Mouse (Mus musculus) heart, adult 18-20 months (tissue): Measurements from ENCODE around the gene Slc25a11. TPM values are rescaled to one million over a fixed set of nuclear protein-coding genes. Genes with fewer than 3 reads are reported as not detected.

Experiments
- DNase-seq, 2 experiments: peaks; one replicate each; pipeline ENCODE4 v3.0.0; 2021 to 2022; ENCODE audit warnings: mixed read lengths in 1 of 2
- total RNA-seq, 2 experiments: library from RNA; stranded (reverse); gene quantifications; 2 replicates each; pipeline ENCODE4 v1.2.3; 2021

Slc25a11 gene
- total RNA-seq, 2 experiments from 2014 or later: 619 to 711 TPM

DNA sequence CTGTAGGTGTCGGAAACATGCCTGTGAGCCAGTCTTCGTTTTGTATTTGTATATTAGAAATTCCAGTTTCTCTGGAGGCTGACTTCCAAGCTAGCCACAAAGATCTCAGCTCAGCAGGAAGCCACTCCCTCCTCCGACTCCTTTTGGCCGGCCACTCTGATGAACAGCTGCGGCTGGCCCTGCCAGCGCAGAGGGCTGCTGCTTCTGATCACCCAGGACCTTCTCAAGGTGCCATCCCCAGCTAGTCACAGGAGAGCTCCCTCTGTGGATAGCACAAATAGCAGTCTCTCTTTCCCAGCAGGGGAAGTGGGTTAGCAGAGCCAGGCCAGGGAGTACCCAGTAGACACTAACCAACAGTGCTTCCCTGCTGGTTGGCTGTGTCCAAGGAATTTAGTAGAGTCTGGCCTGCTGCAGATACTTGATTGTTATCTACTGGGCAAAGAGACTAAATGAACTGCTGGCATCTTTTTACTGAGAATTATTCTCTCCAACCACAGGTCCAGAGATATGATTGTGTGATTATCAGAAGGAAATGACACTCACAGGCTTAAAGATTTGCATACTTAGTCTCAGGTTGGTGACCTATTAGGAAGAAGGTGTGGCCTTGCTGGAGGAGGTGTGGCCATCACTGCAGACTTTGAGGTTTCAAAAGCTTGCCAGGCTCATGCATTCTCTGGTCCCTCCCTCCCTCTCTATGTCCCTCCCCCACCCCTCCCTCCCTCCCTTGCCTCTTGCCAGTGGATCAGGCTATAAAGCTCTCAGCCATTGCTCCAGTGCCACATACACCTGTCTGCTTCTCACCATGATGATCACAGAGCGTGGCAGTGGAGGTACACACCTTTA lies 25.1 kb downstream of the Slc25a11 start:
- DNase-seq: peak in 1 of 2 experiments; percentile 27

DNA sequence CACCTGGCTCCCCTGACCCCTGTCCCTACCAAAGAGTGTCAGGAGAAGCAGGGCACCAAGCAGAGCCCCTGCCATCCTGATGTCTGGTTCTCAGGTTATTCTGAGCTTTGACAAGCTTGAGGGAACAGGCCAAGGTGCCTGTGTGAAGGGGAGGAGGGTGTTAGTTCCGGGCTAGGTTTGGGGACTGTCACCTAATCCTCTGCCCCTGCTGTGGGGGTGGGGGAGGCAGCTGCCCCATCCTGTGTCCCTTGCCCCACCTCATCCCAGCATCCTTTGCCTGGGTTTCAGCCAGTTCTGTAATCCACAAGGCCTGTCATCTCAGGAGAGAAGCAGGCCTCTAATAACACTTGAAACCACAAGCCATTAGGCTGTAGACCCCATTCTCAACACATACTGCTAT lies 28.2 kb downstream of the Slc25a11 start, which contains the start of gene Chrne:
TSS of gene Chrne (minus strand) at position 116 of the 400 bp plus-strand sequence.
- DNase-seq: no peak

DNA sequence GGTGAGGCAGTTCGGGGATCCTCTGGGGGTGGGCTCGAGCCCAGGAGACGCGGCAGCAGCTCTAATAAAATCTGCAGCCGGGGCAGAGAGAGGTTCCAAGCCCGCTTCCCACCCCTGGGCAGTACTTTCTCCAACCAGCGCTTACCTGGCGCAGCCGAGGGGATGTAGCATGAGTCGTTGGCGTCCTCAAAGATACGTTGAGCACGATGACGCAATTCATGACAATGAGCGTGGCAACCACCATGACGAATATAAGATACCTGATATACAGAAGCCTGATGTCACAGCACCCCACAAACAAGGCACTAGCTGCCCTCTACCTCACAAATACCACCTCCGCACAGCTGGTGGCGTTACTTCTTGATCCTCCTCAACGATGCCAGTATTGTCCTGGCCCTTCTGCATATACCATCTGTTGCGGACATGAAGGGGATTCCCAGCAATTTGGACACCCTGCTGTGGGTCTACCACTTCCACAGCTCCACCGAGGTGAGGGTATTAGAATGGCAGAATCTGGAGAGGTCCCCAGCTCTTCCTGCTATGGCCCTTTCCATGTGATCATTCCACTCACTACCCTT lies 31.7 kb downstream of the Slc25a11 start, which contains the start of gene 4930544D05Rik:
TSS of gene 4930544D05Rik (plus strand) at position 333 of the 578 bp plus-strand sequence.
- no peak for DNase-seq

DNA sequence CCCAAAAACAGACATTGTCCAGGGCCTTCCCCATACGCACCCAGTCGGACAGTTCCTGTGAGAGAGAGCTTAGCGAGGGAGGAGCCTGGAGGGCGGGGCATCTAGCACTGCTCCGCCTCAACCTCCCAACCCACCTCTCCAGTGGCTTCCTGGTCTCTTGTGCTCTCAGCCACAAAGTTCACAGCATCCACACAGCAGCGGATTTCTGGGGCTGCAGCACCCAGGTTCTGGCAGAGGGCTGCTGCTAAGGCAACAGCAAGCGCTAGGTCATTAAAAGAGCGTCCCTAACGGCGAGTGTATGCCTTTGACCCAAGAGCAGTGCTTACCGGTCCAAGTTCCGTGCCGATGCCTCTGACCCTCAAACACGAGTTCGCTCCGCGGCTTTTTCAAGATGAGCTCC lies 32.2 kb downstream of the Slc25a11 start:
- peak; percentile 77 to 83 for DNase-seq

DNA sequence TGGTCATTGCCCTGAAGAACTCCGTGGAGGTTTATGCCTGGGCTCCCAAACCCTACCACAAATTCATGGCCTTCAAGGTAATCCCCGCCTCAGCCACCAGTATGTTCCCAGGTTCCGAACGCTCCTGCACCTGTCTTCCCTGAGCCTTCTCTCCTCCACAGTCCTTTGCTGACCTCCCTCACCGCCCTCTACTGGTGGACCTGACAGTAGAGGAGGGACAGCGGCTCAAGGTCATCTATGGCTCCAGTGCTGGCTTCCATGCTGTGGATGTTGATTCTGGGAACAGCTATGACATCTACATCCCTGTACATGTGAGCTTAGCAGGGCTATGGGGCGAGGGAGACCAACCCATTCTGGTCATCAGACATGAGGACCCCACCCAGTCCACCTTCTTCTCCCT lies 34.8 kb downstream of the Slc25a11 start:
- no peak for DNase-seq

DNA sequence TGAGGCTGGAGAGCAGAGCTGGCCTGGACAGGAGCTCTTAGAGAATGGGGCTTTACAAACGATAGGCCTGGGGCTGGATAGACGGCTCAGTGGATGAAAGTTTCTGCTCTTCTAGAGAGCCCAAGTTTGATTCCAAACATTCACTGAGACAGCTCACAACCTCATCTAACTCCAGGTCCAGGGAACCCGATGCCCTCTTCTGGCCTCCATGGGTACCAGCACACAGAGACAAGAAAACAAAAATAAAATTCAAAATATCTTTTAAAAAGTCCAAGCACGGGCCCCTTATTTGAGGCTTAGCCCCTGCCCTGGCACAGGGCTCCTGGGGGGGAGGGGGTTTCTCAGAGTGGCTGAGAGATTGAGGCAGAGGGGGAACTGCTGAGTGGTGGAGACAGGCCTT lies 36.5 kb downstream of the Slc25a11 start:
- no peak for DNase-seq

DNA sequence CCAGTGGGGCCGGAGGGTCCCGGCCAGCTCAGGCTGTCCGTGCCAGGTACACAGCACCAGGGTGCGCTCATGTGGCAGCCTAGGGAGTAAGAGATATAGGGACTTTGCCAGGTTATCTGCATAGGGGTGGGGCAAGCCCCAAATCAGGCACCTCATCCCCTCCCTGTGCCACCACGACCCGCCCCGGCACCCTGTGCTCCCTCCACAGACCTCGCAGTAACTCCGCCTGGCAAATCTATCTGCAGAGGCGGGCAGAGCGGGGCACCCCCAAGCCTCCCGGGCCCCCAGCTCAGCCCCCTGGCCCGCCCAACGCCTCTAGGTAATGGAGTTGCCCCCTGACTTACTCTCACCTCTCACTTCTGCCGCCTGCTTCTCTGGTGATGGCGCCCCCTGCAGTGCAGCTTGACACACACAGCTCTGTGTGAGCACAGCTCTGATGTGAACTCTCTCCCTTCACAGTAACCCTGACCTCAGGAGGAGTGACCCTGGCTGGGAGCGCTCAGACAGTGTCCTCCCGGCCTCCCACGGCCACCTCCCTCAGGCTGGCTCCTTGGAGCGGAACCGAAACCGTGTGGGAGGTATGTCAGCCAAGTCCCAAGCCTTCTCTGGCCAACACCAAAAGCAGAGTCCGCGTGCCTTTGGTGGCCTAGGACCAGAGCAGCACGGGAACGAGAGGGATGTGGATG lies 38.8 kb downstream of the Slc25a11 start:
- DNase-seq: no peak

DNA sequence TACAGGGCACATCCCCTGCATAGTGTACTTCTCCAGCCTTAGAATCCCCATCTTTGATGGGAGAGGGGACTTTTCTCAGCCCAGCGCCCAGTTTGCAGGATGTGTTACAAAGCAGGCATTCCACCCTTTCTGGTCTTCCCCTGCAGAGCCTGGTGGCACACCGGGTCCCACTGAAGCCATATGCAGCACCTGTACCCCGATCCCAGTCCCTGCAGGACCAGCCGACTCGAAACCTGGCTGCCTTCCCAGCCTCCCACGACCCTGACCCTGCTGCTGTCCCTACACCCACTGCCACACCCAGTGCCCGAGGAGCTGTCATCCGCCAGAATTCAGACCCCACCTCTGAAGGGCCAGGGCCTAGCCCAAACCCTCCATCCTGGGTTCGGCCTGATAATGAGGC lies 39.7 kb downstream of the Slc25a11 start:
- no peak for DNase-seq

DNA sequence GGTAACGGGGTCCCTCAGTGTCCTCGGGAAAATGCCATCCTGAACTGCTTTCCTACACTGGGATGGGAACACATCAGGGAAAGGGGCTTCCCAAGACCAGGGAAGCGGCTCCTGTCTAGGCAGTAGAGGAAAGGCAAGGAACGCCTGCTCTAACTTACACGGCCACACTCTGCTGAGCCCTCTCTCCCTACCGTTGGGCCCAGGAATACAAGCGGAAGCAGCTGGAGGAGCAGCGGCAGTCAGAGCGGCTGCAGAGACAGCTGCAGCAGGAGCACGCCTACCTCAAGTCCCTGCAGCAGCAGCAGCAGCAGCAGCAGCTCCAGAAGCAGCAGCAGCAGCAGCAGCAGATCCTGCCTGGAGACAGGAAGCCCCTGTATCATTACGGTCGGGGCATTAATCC lies 40.6 kb downstream of the Slc25a11 start:
- DNase-seq: no peak

DNA sequence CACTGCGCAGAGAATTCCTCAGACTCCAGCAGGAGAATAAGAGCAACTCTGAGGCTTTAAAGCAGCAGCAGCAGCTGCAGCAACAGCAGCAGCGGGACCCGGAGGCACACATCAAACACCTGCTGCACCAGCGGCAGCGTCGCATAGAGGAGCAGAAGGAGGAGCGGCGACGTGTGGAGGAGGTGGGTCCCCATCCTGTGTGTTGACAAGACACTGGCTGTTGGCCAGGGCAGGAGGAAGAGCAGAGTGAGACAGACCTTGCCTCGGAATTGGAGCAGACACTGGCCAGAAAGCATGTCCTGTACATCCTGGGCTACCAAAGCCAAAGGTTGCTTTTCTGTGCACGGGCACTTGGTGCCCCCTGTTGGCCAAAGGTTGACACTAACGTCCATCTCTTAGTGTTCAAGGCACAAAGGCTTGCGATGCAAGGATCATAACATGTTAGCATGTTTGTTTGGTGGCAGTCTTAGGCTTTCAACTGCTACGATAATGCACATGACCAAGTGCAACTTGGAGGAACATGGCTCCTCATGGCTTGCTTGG lies 42.2 kb downstream of the Slc25a11 start:
- peak; percentile 78 to 88 for DNase-seq

DNA sequence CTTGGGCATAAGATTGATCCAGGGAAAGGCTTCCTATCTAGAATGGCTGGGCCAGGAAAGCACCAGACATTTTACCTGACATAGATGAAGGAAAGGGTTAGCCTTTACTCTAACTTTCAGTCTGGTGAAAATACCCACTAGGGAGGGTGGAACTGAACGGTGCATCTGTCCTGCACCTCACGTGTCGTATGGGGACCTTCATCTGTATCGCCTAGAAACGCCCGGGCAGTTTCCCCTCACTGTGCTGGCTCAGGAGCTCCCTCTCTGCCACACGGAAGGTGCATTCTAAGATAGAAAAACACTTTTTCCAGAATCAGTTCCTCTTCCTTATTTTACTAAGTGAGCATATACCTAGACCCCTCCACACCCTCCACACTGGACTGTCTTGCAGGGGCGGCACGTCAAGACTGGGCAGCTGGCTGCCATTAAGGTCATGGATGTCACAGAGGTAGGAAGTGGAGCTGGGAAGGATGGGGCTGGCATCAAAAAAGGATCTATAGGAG lies 48.8 kb downstream of the Slc25a11 start:
- no peak for DNase-seq

DNA sequence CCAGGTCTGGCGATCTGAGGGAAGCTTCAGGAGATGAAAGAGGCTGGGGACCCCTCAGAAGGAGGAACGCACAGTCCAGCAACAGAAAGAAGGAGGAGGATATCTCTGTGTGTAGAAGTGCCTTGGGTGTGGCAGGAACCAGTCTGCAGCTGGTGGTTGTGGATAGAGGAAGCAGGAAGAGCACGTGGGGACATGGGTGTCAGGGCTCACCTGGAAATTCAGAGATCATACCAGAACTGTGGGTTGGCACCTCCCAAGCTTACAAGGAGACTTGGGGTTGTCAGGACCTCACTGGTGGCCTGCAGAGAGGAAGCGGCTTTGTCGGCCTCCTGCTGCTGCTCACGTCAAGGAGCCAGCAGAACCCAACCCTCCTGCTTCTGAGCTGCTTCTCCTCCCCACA lies 50.0 kb downstream of the Slc25a11 start:
- DNase-seq: no peak

DNA sequence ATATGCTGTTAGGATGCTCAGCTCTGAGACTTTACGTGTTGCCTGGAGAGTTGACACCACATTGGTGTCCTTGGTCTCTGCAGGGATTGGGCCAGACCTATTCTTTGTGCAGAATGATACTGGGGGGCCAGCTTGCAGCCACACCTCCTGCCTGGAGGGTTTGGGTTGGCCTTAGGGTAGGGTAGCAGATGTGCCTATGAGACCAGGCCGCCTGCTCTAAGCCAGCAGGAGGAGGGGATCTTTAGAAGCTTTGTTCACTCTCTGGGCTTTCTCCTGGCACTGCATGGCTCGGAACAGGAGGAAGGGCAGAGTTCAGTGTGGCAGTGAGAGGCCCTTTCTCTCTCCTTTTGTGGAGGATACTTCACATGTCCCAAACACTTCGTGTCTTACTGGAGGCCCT lies 51.2 kb downstream of the Slc25a11 start:
- DNase-seq: no peak

DNA sequence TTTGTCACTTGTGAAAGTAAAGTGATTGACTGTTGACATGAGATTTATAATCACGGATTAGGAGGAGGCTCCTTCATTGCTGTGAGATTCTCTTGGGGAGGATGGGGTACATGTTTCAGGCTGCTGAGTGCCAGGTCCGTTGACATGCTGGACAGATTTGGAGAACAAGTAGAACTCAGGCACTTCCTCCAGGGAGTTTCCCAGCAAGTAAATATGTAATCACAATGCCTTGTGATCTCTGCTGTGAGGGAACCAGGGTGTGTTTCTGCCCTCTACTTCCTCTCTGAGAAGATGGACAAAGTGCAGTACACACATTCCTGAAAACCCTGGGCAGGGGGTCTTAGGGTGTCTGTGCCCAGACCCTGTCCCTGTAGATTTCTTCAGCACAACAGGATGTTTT lies 51.6 kb downstream of the Slc25a11 start:
- DNase-seq: peak in 1 of 2 experiments; percentile 60

DNA sequence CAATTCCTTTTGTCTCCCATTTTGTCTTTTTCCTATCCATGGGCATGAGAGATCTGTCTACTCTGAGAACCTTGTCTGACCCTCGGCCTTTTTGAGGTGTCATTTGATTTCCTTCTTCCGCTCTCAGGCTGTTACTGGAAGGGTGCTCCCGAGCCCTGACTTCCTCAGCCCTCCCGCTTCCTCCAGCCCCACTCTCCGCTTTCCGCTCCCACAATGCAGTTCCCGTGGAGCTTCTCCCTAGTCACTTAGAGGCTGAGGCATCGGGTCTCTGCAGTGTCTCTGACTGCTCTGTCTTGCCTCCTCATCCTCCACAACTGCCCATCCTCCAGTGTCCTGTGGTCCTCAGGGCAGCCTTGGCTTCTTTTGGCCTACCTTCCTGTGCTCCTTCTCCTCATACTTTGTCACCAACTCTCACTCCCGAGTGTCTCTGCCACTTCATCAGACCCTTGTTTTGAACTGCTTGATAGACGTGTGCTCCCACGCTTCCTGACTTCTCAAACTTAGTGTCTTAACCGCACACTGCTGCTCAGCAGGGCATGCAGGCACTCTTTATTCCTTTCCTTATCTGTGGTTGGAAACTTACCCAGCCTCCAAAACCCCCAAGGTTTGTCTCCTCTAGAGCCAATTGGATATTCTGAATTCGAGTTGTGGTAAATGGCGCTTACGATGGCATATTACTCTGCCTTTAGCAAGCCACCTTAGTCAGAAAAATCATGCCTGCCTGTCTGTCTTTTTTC lies 52.9 kb downstream of the Slc25a11 start:
- peak; percentile 50 to 80 for DNase-seq

Other genes with a start within 250 kb of the Slc25a11 start
- gene Pelp1, start 237.4 kb downstream of the Slc25a11 start, total RNA-seq: 10 to 100 TPM; 19.0 to 19.3 TPM
- 10 to 100 TPM; 11.3 to 12.5 TPM for gene Arrb2, start 214.8 kb downstream of the Slc25a11 start, total RNA-seq
- gene Med11, start 195.6 kb downstream of the Slc25a11 start, total RNA-seq: 1 to 10 TPM; 7.5 to 8.2 TPM
- 1 to 10 TPM; 1.7 to 2.8 TPM for gene Zmynd15, start 188.0 kb downstream of the Slc25a11 start, total RNA-seq
- 1 to 10 TPM; 8.3 to 9.9 TPM for gene Cxcl16, start 187.5 kb downstream of the Slc25a11 start, total RNA-seq
- 1 to 10 TPM; 1.4 to 2.4 TPM for gene Tm4sf5, start 142.2 kb downstream of the Slc25a11 start, total RNA-seq
- not detected for gene Vmo1, start 132.9 kb downstream of the Slc25a11 start, total RNA-seq
- not detected for gene Gltpd2, start 128.3 kb downstream of the Slc25a11 start, total RNA-seq
- gene Psmb6, start 122.1 kb downstream of the Slc25a11 start, total RNA-seq: 100 to 1,000 TPM; 226 to 256 TPM
- gene Gm40193, start 114.5 kb downstream of the Slc25a11 start, total RNA-seq: not detected
- 1 to 10 TPM; 5.9 to 6.1 TPM for gene Pld2, start 107.4 kb downstream of the Slc25a11 start, total RNA-seq
- gene Mink1, start 84.6 kb downstream of the Slc25a11 start, total RNA-seq: 10 to 100 TPM; 41.3 to 48.0 TPM
- not detected for gene 4930544D05Rik, start 31.6 kb downstream of the Slc25a11 start, total RNA-seq
- not detected for gene Chrne, start 28.3 kb downstream of the Slc25a11 start, total RNA-seq
- gene Gp1ba, start 8.4 kb downstream of the Slc25a11 start, total RNA-seq: under 1 TPM; 0.21 to 0.35 TPM
- 10 to 100 TPM; 51.4 to 63.0 TPM for gene Rnf167, start 244 bp downstream of the Slc25a11 start, total RNA-seq
- gene Pfn1, start 7.2 kb upstream of the Slc25a11 start, total RNA-seq: 100 to 1,000 TPM; 303 to 305 TPM
- 1,000 to 10,000 TPM; 1,596 to 1,839 TPM for gene Eno3, start 9.7 kb upstream of the Slc25a11 start, total RNA-seq
- 10 to 100 TPM; 89.3 to 93.9 TPM for gene Spag7, start 21.9 kb upstream of the Slc25a11 start, total RNA-seq
- gene Camta2, start 40.6 kb upstream of the Slc25a11 start, total RNA-seq: 10 to 100 TPM; 34.0 to 36.9 TPM
- 1 to 10 TPM; 6.1 to 7.7 TPM for gene Inca1, start 52.7 kb upstream of the Slc25a11 start, total RNA-seq
- 100 to 1,000 TPM; 469 to 485 TPM for gene Kif1c, start 53.1 kb upstream of the Slc25a11 start, total RNA-seq
- gene Zfp3, start 116.7 kb upstream of the Slc25a11 start, total RNA-seq: 1 to 10 TPM; 7.5 to 7.7 TPM
- gene Scimp, start 165.1 kb upstream of the Slc25a11 start, total RNA-seq: 1 to 10 TPM in 1 of 2 experiments, under 1 TPM in 1; 0.42 to 1.1 TPM
- gene Rabep1, start 197.3 kb upstream of the Slc25a11 start, total RNA-seq: 10 to 100 TPM; 37.6 to 39.0 TPM